Mouse (Mus musculus) embryo, embryonic 10 days (tissue): Measurements from ENCODE around the gene Adamts8.

ENCODE experiments used
- DNase-seq: peaks from one replicate; pipeline ENCODE4 v3.0.0-alpha.2; 2015; ENCODE audit warnings: low spot score

Adamts8 gene

GRCm38 (mm10) chr9:30942512-30943313 lies at the start of gene Adamts8:
Gene Adamts8, plus strand, starts transcription at chr9:30942562.
- DNase-seq, result peak; percentile 85

GRCm38 (mm10) chr9:30895618-30896017 lies 46.7 kb upstream of the Adamts8 start:
- no peak for DNase-seq

DNA sequence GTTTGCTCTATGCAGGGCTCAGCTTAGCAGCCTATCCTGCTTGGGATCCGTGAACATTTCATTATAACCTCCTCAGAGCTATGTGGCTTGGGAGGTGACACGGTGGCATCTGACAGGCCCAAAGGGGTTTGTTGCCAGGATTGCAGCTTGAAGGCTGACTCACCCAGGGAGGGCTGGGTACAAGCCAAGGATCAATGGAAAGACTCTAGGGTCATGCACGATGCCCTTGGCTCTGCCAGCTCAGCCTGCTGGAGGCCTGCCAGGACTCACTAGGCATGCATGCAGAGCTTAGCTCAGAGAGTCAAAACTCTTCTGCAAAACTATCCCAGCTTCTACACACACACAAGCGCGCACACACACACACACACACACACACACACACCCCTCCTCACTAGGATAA lies 45.6 kb upstream of the Adamts8 start:
- no peak for DNase-seq

GRCm38 (mm10) chr9:30897169-30897568 lies 45.2 kb upstream of the Adamts8 start:
- no peak for DNase-seq

GRCm38 (mm10) chr9:30902152-30902551 lies 40.2 kb upstream of the Adamts8 start:
- no peak for DNase-seq

- no peak for DNase-seq
Observed at GRCm38 (mm10) chr9:30902641-30903040, 39.7 kb upstream of the Adamts8 start.

- no peak for DNase-seq
Observed at GRCm38 (mm10) chr9:30903266-30903665, 39.1 kb upstream of the Adamts8 start.

DNA sequence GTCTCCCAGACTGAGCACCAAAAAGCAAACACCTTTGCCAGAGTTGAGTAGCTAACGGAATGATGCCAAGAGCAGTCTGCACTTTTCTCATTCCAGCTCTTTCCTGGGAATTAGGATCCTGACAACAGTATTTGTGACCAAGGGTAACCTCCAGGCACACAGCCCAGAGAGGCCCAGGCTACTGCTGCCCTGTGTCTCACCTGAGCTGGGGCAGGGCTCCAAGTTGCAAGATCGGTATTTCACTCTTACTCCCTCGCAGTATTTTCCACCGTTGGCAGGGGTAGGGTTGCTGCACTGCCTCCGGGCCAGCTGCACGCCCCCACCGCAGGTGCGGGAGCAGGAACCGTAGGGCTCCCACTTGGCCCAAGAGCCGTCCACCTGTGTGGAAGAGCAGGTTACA lies 36.5 kb upstream of the Adamts8 start:
- no peak for DNase-seq

DNA sequence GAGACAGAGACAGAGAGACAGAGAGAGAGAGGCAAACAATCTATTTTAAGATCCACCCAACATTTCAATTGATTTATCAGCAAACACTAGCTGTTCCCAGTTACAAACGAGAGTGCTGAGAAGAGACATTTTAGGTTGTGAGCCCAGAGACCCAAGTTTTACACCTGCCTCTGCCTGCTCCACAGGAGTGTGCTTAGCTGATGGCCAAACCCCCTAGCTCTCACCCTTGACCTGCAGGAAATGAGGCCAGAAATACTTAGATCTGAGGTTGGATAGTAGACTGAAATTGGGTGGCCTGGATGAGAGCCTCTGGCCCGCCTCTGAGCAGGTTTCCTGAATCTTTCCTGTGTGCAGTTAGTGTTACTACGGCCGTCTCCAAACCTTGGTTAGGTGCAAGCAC lies 35.9 kb upstream of the Adamts8 start:
- DNase-seq, result no peak

GRCm38 (mm10) chr9:30907677-30908295 lies 34.6 kb upstream of the Adamts8 start:
- DNase-seq, result no peak

DNA sequence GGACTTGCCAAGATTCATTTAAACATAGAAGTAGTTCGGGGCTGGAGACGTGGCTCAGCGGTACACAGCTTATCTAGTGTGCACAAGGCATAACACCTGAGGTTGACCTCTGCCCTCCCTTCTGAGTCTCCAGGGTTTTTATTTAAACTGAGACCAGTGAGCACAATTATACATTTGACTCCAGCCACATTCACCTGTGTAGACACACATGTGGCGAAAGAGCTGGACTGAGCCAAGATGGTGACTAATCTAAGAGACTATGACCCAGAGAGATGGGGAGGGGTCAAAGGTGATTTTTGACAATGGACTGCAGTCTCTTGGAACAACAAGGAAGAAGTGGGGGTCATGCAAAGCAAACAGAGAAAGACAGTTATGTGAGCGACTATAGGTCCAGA lies 34.1 kb upstream of the Adamts8 start:
- DNase-seq, result no peak

DNA sequence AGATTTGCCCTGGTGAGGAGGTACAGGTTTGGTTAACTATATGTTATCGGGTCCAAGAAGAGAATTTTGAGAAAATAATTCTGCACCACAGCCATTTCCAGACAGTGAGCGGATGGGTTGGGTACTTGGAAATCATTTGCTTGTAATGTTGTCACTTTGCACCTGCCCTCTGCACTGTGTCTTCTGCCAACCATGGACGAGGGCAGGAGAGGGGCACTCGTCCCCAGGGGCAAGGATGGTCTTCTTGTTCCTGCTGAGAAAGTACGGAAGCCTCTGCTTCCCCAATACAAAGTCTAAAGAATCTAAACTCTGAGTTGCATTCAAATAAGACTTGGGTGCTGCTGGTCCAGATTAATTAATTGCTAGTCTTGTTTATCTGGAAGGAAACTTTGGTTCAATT lies 33.4 kb upstream of the Adamts8 start:
- no peak for DNase-seq

GRCm38 (mm10) chr9:30910491-30910890 lies 31.9 kb upstream of the Adamts8 start:
- DNase-seq, result no peak

- no peak for DNase-seq
Observed at GRCm38 (mm10) chr9:30912161-30912560, 30.2 kb upstream of the Adamts8 start.

DNA sequence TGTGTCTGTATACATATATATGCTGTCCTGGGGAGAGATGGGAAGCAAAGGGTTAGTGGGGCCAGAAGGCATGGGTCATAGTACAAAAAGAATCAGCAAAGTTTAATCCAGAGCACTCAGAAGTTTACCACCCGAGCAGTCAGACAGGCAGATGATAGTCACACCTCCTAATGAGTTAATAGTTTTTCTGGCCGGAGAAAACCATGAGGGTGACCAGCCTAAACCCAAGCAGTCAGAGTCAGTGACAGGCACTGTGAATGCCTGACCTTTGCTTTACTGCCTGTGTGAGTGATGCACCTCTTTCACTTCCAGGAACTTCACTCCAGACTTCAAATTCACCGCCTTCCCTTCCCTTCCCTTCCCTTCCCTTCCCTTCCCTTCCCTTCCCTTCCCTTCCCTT lies 28.9 kb upstream of the Adamts8 start:
- DNase-seq, result no peak

DNA sequence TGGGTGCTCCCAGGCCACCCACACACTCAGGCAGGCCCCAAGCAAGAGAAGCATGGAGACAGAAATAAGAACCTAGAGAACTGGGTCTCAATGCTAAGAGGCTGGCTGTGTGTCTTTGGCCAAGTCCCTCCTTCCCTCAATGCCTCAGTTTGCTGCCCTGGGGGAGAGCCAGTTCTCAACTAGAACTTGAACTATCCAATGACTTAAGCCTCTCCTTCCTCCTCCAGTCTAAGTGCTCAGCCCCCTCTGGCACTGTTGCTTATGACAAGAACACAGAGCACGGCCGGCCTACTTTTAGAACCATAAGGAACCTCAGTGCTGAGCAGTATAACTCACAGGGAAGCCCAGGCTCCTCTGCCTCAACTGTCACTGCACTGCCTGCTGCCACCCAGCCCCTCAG lies 28.1 kb upstream of the Adamts8 start:
- DNase-seq, result no peak

GRCm38 (mm10) chr9:30916266-30916968 lies 25.9 kb upstream of the Adamts8 start:
- DNase-seq, result no peak

- no peak for DNase-seq
Observed at GRCm38 (mm10) chr9:30918466-30919356, 23.7 kb upstream of the Adamts8 start.

- DNase-seq, result no peak
Observed at GRCm38 (mm10) chr9:30919686-30920085, 22.7 kb upstream of the Adamts8 start.

DNA sequence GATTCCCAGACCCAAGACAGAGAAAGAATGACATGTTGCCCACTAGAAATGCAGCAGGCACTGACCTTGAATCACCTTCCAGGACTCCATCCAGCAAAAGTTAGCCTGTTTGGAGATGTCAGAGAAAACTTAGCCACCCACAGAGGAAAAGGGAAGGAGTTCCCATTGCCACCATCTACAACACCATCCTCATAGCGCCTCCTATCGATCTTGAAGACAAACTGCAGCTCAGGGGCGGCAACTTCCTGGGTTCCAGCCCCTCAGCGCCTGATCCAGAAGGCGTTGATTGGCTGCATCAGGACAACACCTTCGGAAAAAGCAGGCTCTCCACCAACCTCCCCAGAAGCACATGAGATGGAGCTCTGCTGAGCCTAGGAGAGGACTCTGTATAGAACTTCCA lies 21.6 kb upstream of the Adamts8 start:
- DNase-seq, result peak; percentile 67

DNA sequence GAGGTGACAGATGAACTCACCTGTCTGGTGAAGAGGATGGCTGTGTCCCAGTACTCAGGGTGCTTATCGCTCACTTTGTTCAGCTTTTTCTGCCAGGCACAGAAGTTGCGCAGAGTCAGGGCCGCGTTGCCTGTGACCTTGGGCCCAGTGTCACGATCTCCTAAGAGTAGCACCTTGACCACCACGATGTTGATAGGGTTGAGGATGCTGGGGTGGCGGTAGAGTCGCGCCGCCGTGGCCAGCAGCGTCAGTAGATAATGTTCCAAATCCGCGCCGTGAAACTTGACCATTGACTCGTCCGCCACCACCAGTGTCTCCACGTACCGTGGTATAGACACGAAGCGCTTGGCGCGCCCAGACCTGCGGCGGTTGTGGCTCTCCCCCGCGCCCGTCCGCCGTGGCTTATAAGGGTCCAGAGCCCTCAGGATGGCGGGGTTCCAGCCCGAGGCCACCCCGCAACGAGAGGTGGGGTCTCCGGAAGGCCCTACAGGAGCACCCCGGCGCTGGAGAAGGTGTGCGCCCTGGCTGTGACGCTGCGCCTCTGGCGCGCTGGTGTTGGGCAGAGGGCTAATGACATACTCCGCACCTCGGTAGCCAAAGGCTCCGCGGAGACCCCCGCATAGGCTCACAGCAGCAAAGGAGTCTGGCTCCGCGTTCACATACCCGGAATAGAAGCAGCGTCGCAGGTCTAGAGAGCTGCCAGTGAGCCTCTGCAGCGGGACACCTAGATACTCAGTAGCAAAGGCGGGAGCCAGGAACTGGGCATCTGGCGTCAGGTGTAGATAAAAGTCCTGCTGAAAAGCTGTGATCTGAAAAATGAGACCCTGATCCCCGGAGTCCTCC lies 20.9 kb upstream of the Adamts8 start:
- DNase-seq, result no peak
